In the genomic region with DNA sequence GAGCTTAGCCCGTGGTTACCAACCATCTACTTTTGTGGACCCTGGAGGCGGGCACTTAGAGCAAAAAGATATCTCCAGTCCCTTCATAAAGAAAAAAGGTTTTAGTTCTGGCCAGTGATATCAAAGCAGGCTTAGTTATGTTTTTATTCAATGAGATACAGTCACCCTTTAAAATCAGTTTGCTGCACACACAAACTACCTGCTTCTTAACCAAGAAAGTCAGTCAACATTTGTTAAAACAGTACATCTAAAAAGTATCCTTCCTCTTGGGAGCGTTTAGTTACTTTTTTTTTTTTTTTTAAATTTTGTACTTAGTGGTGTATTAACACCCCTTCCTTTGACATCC, we compare ENCODE assay signal across 9 mouse cellular contexts. TPM values are rescaled to one million over a fixed set of nuclear protein-coding genes. Genes with fewer than 3 reads are reported as not detected.
DNase-seq lines count a peak whose midpoint lies in the region; ATAC-seq and TF ChIP-seq lines count a peak whose summit lies in the region.
"Had no signal": no experiment of that assay in that cellular context is flagged by ENCODE, and none has a peak within 500 bp of the region (broad histone marks: within the 10 kb centered on the region; RNA-seq: fewer than 3 reads in every experiment).

No protein-coding gene starts in this region.

- no peaks in the 10 kb centered on the region for H3K27me3 ChIP-seq in kidney, embryonic 16.5 days (ENCODE audit: insufficient read depth, low read length)
- H3K27me3 ChIP-seq in embryonic facial prominence, embryonic 10.5 days (replicated peaks; ENCODE audit: low read depth, poor library complexity, severe bottlenecking) = no peaks in the 10 kb centered on the region
- H3K27me3 ChIP-seq in hindbrain, postnatal 0 days (ENCODE audit: insufficient read depth, low read length) = no peaks in the 10 kb centered on the region
- H3K27me3 ChIP-seq in midbrain, postnatal 0 days (ENCODE audit: insufficient read depth, low read length) = no peaks in the 10 kb centered on the region

- H3K4me2 ChIP-seq in kidney, embryonic 16.5 days (replicated peaks; ENCODE audit: low read depth, low read length) = peak overlapping the region; percentile 57
- peak overlapping the region; percentile 61 for H3K4me2 ChIP-seq in hindbrain, postnatal 0 days (ENCODE audit: low read depth, low read length)
- peak overlapping the region; percentile 71 for H3K4me2 ChIP-seq in midbrain, postnatal 0 days (ENCODE audit: low read depth, low read length, poor library complexity, severe bottlenecking)

- H3K9ac ChIP-seq in kidney, embryonic 16.5 days (replicated peaks; ENCODE audit: low read length) = peak overlapping the region; percentile 100
- H3K9ac ChIP-seq in hindbrain, postnatal 0 days (replicated peaks; ENCODE audit: low read length) = peak overlapping the region; percentile 100
- peak overlapping the region; percentile 100 for H3K9ac ChIP-seq in midbrain, postnatal 0 days (replicated peaks; ENCODE audit: low read length, poor library complexity, severe bottlenecking)

- WGBS in kidney, embryonic 16.5 days = 9% methylated on average over 3 of the region's 3 CpGs
- 16% methylated on average over 3 of the region's 3 CpGs for WGBS in embryonic facial prominence, embryonic 10.5 days
- 10% methylated on average over 3 of the region's 3 CpGs for WGBS in hindbrain, postnatal 0 days
- 6% methylated on average over 3 of the region's 3 CpGs for WGBS in midbrain, postnatal 0 days

- no peak for DNase-seq in kidney, postnatal 25 days
- DNase-seq in embryonic facial prominence, embryonic 10.5 days (ENCODE audit: low spot score) = no peak
- DNase-seq in hindbrain, postnatal 0 days (ENCODE audit: low spot score) = no peak
- no peak for DNase-seq in midbrain, postnatal 0 days (ENCODE audit: low spot score)
- no peak for DNase-seq in spleen, postnatal 14 days (ENCODE audit: low spot score in 2 of 2)
- no peak for DNase-seq in ovary, postnatal 36 days (ENCODE audit: low spot score)

- H3K9me3 ChIP-seq in kidney, embryonic 16.5 days (ENCODE audit: low read length) = no peaks in the 10 kb centered on the region
- H3K9me3 ChIP-seq in embryonic facial prominence, embryonic 10.5 days = no peaks in the 10 kb centered on the region
- H3K9me3 ChIP-seq in hindbrain, postnatal 0 days (ENCODE audit: low read length) = no peaks in the 10 kb centered on the region
- no peaks in the 10 kb centered on the region for H3K9me3 ChIP-seq in midbrain, postnatal 0 days (ENCODE audit: low read length)

- ATAC-seq in kidney, embryonic 16.5 days (ENCODE audit: low FRiP score, low TSS enrichment) = no peak
- no peak for ATAC-seq in hindbrain, postnatal 0 days
- no peak for ATAC-seq in midbrain, postnatal 0 days (ENCODE audit: low FRiP score)
- ATAC-seq in cerebellum, adult (ENCODE audit: insufficient number of reproducible peaks, low FRiP score, low TSS enrichment) = no peak

- no peak for TF ChIP-seq CTCF in hindbrain, postnatal 0 days (IDR thresholded peaks at IDR 0.05; ENCODE audit: low read depth)
- no peak for TF ChIP-seq CTCF in midbrain, postnatal 0 days (IDR thresholded peaks at IDR 0.05)

- H3K4me1 ChIP-seq in kidney, embryonic 16.5 days (ENCODE audit: insufficient read depth, low read length) = peaks cover 14% of the 10 kb centered on the region
- H3K4me1 ChIP-seq in embryonic facial prominence, embryonic 10.5 days = peaks cover 24% of the 10 kb centered on the region
- H3K4me1 ChIP-seq in hindbrain, postnatal 0 days (ENCODE audit: insufficient read depth, low read length) = peaks cover 5% of the 10 kb centered on the region; the same call in 1 of the 2 replicates
- 0 out of 2 replicates have a peak, but pooled peaks cover under 1% of the 10 kb centered on the region for H3K4me1 ChIP-seq in midbrain, postnatal 0 days (ENCODE audit: insufficient read depth, low read length)

- peak overlapping the region; percentile 100 for H3K27ac ChIP-seq in kidney, embryonic 16.5 days (ENCODE audit: low read length)
- peak overlapping the region; percentile 100 for H3K27ac ChIP-seq in embryonic facial prominence, embryonic 10.5 days (replicated peaks)
- H3K27ac ChIP-seq in hindbrain, postnatal 0 days = peak overlapping the region; percentile 100
- peak overlapping the region; percentile 100 for H3K27ac ChIP-seq in midbrain, postnatal 0 days (ENCODE audit: low read depth, low read length)

- peak overlapping the region; percentile 99 for H3K4me3 ChIP-seq in kidney, embryonic 16.5 days (ENCODE audit: low read length)
- H3K4me3 ChIP-seq in embryonic facial prominence, embryonic 10.5 days = peak overlapping the region; percentile 85
- H3K4me3 ChIP-seq in hindbrain, postnatal 0 days (ENCODE audit: low read length) = peak overlapping the region; percentile 99
- peak overlapping the region; percentile 98 for H3K4me3 ChIP-seq in midbrain, postnatal 0 days (ENCODE audit: low read depth, low read length)

- no peaks in the 10 kb centered on the region for H3K36me3 ChIP-seq in kidney, embryonic 16.5 days (ENCODE audit: insufficient read depth, low read length)
- peaks cover 7% of the 10 kb centered on the region for H3K36me3 ChIP-seq in embryonic facial prominence, embryonic 10.5 days (replicated peaks)
- no peaks in the 10 kb centered on the region for H3K36me3 ChIP-seq in hindbrain, postnatal 0 days (ENCODE audit: insufficient read depth, low read length)
- H3K36me3 ChIP-seq in midbrain, postnatal 0 days (ENCODE audit: insufficient read depth, low read length) = no peaks in the 10 kb centered on the region

RNA-seq across cellular contexts. Expression of gene Sp3, which starts 0.8 kb away (rescaled TPM):
- polyA plus RNA-seq in kidney, embryonic 16.5 days (2015; fragmentation: Nextera tagmentation; extraction: Ambion mirVana) = 44.6 and 47.3 TPM in 2 replicates
- 53.0 and 55.4 TPM in 2 replicates for polyA plus RNA-seq in embryonic facial prominence, embryonic 10.5 days (2016; fragmentation: Nextera tagmentation; extraction: Ambion mirVana)
- 62.1 and 91.4 TPM in 2 replicates for total RNA-seq in hindbrain, postnatal 0 days (2014; rRNA removed)
- 24.6 and 25.5 TPM in 2 replicates for polyA plus RNA-seq in hindbrain, postnatal 0 days (2015; fragmentation: Nextera tagmentation; extraction: Ambion mirVana)
- total RNA-seq in midbrain, postnatal 0 days (2014; rRNA removed) = 73.3 and 80.5 TPM in 2 replicates
- 20.1 and 23.4 TPM in 2 replicates for polyA plus RNA-seq in midbrain, postnatal 0 days (2015; fragmentation: Nextera tagmentation; extraction: Ambion mirVana)

RNA-seq across cellular contexts. Expression of gene Gm11084, which starts 5.5 kb away (rescaled TPM):
- polyA plus RNA-seq in kidney, embryonic 16.5 days (2015; fragmentation: Nextera tagmentation; extraction: Ambion mirVana) = not detected in 2 replicates
- polyA plus RNA-seq in embryonic facial prominence, embryonic 10.5 days (2016; fragmentation: Nextera tagmentation; extraction: Ambion mirVana) = not detected in 2 replicates
- not detected in 2 replicates for total RNA-seq in hindbrain, postnatal 0 days (2014; rRNA removed)
- not detected in 2 replicates for polyA plus RNA-seq in hindbrain, postnatal 0 days (2015; fragmentation: Nextera tagmentation; extraction: Ambion mirVana)
- not detected in 2 replicates for total RNA-seq in midbrain, postnatal 0 days (2014; rRNA removed)
- polyA plus RNA-seq in midbrain, postnatal 0 days (2015; fragmentation: Nextera tagmentation; extraction: Ambion mirVana) = not detected in 2 replicates
- total RNA-seq: gastrocnemius, postnatal 14 days had no signal
